Mouse (Mus musculus) embryonic facial prominence, embryonic 11.5 days (tissue): ENCODE data around the gene Daam1. TPM values are rescaled to one million over a fixed set of nuclear protein-coding genes. Genes with fewer than 3 reads are reported as not detected.
A peak's percentile ranks its signal among the peaks of the same experiment; 100 is the strongest.

Experiments
- ATAC-seq: fragments of 200-750 bp; cut with Nextera tagmentation; replicated peaks from 2 replicates; pipeline ENCODE4 v1.8.0; 2017; ENCODE audit warnings: low read depth; ENCODE audit not compliant: insufficient number of reproducible peaks, low FRiP score, low TSS enrichment
- DNase-seq: peaks from one replicate; pipeline ENCODE4 v3.0.0-alpha.2; 2015; ENCODE audit warnings: low spot score
- H3K27ac ChIP-seq: fragments of 300-500 bp; sonication (generic); replicated peaks from 2 replicates; pipeline ENCODE4 v1.5.1; 2014; ENCODE audit warnings: mild to moderate bottlenecking, low read depth, low read length, control low read depth
- H3K27me3 ChIP-seq: fragments of 300-500 bp; sonication (generic); 2 replicates; pipeline ENCODE4 v1.6.1; 2014; ENCODE audit warnings: mild to moderate bottlenecking, low read length, moderate library complexity, mixed read lengths; ENCODE audit not compliant: control insufficient read depth, insufficient read depth
- H3K36me3 ChIP-seq: fragments of 300-500 bp; sonication (generic); replicated peaks from 2 replicates; pipeline ENCODE4 v1.6.1; 2014; ENCODE audit warnings: low read depth, mild to moderate bottlenecking, low read length, moderate library complexity, mixed read lengths; ENCODE audit not compliant: control insufficient read depth, insufficient read depth
- H3K4me1 ChIP-seq: fragments of 300-500 bp; sonication (generic); 2 replicates; pipeline ENCODE4 v1.6.1; 2014; ENCODE audit warnings: low read length, mixed read lengths; ENCODE audit not compliant: control insufficient read depth, insufficient read depth
- H3K4me2 ChIP-seq: fragments of 300-500 bp; sonication (generic); 2 replicates; pipeline ENCODE4 v1.6.1; 2014; ENCODE audit warnings: low read depth, mild to moderate bottlenecking, control low read depth, low read length, moderate library complexity
- H3K4me3 ChIP-seq: fragments of 300-500 bp; sonication (generic); 2 replicates; pipeline ENCODE4 v1.5.1; 2014; ENCODE audit warnings: low read depth, low read length, control low read depth
- H3K9ac ChIP-seq: fragments of 300-500 bp; sonication (generic); replicated peaks from 2 replicates; pipeline ENCODE4 v1.6.1; 2014; ENCODE audit warnings: mild to moderate bottlenecking, control low read depth, low read length
- H3K9me3 ChIP-seq: fragments of 300-500 bp; sonication (generic); replicated peaks from 2 replicates; pipeline ENCODE4 v1.6.1; 2016; ENCODE audit warnings: mild to moderate bottlenecking, low read length, inconsistent platforms, mixed read lengths; ENCODE audit not compliant: control insufficient read depth
- WGBS: fragments of 180-500 bp; shearing (Covaris S2); extraction: QIAGEN DNeasy Blood & Tissue Kit; methylation state at CpG from one replicate; pipeline ENCODE4 v1.1.7; 2014; 5-methylcytosine and 5-hydroxymethylcytosine counted together
- polyA plus RNA-seq: library from polyadenylated mRNA; unstranded; fragments of >200 nt; fragmentation: Nextera tagmentation; extraction: Ambion mirVana; gene quantifications from 2 replicates; pipeline ENCODE4 v1.2.1, GENCODE M21; 2014

Gene Daam1
- polyA plus RNA-seq, 1 experiment from 2014 or later, result 16.3 TPM

DNA sequence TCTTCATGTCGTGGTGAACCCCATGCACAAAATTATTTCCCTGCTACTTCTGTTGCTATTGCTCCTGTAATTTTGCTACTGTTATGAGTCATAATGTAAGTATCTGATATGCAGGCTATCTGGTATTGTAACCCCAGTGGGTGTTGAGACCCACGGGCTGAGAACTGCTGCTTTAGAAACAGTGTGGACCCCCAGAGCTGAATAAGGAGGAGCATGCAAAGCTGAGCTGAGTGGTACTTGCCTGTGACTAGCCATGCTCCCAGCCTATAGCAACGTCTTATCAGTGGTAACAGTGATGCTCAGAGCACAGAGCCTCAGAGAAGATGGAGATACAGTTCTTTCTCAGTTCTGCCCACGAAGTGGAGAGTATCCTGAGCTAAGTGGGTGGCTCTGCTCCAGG is 35.3 kb upstream of the Daam1 start:
- H3K36me3 ChIP-seq, result no peaks in the 10 kb centered on the region
- no peaks in the 10 kb centered on the region; the same call in 1 of the 2 replicates for H3K27me3 ChIP-seq
- H3K9ac ChIP-seq, result no peak overlapping the region
- no peak overlapping the region for H3K4me2 ChIP-seq
- no peak overlapping the region for H3K4me3 ChIP-seq
- ATAC-seq, result no peak
- no peaks in the 10 kb centered on the region for H3K9me3 ChIP-seq
- H3K4me1 ChIP-seq, result peaks cover 4% of the 10 kb centered on the region; the same call in 1 of the 2 replicates
- 59% methylated on average over 4 of the region's 4 CpGs for WGBS
- no peak for DNase-seq
- H3K27ac ChIP-seq, result no peak overlapping the region

DNA sequence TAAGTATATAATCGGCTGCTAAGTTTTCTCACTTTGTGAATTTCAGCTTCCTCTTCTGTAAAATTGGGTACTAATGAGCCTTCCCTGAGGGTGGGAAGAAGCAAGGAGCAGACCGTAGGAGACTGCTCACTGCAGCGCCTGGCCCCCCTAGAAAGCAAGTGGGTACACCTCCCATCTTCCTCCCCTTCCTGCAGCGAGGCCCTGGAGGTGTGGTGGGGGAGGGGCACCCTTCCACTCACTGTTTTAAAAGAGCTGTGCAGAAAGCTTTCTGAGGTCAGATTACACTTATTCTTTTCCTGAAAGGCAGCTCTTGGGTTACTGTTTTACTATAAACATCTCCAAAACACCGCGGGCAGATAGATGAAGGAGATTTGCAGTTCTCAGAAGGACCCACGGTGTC is 34.4 kb upstream of the Daam1 start:
- DNase-seq, result peak; percentile 79
- H3K9me3 ChIP-seq, result no peaks in the 10 kb centered on the region
- ATAC-seq, result 0 out of 2 replicates have a peak, but pooled peaks have one; percentile 20
- H3K4me3 ChIP-seq, result no peak overlapping the region
- H3K36me3 ChIP-seq, result no peaks in the 10 kb centered on the region
- H3K4me1 ChIP-seq, result peaks cover 4% of the 10 kb centered on the region; the same call in 1 of the 2 replicates
- 4% methylated on average over 7 of the region's 7 CpGs for WGBS
- no peak overlapping the region for H3K4me2 ChIP-seq
- H3K9ac ChIP-seq, result no peak overlapping the region
- no peaks in the 10 kb centered on the region; the same call in 1 of the 2 replicates for H3K27me3 ChIP-seq
- no peak overlapping the region for H3K27ac ChIP-seq

DNA sequence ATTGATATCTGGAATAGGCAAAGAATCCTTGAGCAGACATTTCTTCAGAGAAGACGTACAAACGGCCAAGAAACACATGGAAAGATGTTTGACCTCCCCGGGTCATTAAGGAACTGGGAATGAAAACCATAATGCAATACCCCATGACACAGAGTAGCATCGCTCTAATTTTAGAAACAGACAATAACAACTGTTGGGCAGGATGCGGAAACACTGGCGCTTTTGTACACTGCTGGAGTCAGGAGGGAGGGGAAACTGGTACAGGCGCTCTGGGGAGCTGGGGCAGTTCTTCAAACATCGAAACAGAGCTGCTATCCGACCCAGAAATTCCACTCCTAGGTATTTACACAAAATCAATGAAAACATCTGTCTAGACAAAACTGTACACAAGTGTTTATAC is 23.6 kb upstream of the Daam1 start:
- Histone ChIP-seq H3K4me1 (no peaks in the 10 kb centered on the region), H3K4me3 (no peak overlapping the region)
- ATAC-seq, result no peak

DNA sequence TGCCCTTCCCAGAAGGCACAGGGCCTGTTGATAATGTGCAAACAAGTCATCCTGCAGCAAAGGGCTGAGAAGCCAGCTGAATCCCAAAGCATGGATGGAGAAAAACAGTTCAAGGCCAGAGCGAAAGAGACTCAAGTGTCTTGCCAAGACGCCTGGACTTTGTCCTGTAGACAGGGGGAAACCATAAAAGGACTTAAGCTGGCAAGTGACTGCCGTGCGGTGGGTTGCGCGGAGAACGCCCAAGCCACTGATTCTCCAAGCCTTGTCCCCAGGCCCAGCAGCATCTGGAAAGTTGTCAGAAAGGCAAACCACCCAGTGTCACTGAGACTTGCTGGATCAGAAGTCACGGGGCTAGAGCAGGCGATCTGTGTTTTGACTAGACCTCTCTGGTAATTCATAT is 22.2 kb upstream of the Daam1 start:
- Histone ChIP-seq H3K9ac (no peak overlapping the region), H3K4me1 (no peaks in the 10 kb centered on the region), H3K27me3 (no peaks in the 10 kb centered on the region), H3K9me3 (no peaks in the 10 kb centered on the region), H3K36me3 (no peaks in the 10 kb centered on the region), H3K4me3 (no peak overlapping the region), H3K27ac (no peak overlapping the region), H3K4me2 (no peak overlapping the region)
- ATAC-seq, result no peak
- WGBS, result 89% methylated on average over 9 of the region's 9 CpGs
- no peak for DNase-seq

More for the DNA sequence above, 23.6 kb upstream of the Daam1 start:
- H3K4me2 ChIP-seq, result no peak overlapping the region
- DNase-seq, result no peak
- 50% methylated on average over 9 of the region's 9 CpGs for WGBS
- H3K27ac ChIP-seq, result no peak overlapping the region
- no peaks in the 10 kb centered on the region for H3K27me3 ChIP-seq
- H3K36me3 ChIP-seq, result no peaks in the 10 kb centered on the region
- no peak overlapping the region for H3K9ac ChIP-seq
- H3K9me3 ChIP-seq, result no peaks in the 10 kb centered on the region

DNA sequence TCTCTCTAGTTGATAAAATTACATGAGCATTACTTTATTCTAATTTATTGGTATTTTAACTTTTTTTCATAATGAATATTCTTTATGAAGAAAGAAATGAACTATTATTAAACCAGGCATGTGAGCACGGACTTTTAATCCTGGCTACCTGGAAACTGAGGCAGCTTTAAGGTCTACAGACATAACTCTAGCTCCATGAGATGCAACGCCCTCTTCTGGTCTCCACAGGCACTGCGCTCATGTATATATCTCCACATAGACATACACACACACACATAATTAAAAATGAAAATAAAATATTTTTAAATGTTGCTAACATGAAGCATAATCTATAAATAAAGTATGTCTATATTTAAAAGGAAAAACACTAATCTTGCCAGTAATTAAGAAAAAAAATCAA is 21.3 kb upstream of the Daam1 start:
- Histone ChIP-seq H3K36me3 (no peaks in the 10 kb centered on the region), H3K27ac (no peak overlapping the region), H3K9ac (no peak overlapping the region), H3K4me1 (no peaks in the 10 kb centered on the region), H3K4me2 (no peak overlapping the region), H3K9me3 (no peaks in the 10 kb centered on the region), H3K27me3 (no peaks in the 10 kb centered on the region), H3K4me3 (no peak overlapping the region)
- DNase-seq (no peak), ATAC-seq (no peak)
- WGBS, result 91% methylated on average over 3 of the region's 3 CpGs

DNA sequence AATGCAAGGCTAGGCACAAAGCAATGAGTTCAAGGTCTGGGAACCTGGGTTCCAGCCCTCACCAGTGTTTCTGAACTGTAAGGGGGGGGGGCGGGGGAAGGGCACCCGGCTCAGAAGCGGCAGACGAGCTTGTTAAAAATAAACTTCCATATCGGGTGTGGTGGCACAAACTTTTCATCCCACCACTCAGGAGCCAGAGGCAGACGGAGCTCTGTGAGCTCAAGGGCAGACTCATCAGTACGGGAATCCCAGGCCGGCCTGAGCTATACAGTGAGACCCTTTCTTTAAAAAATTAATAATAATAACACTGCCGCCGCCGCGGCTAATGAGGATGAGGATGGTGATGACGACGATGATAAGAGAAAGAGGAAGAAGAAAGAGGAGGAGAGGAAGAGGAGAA is 18.3 kb upstream of the Daam1 start:
- H3K27ac ChIP-seq, result no peak overlapping the region
- H3K27me3 ChIP-seq, result no peaks in the 10 kb centered on the region
- no peaks in the 10 kb centered on the region for H3K4me1 ChIP-seq
- H3K36me3 ChIP-seq, result no peaks in the 10 kb centered on the region
- H3K4me2 ChIP-seq, result no peak overlapping the region
- no peak overlapping the region for H3K4me3 ChIP-seq
- H3K9ac ChIP-seq, result no peak overlapping the region
- 92% methylated on average over 14 of the region's 14 CpGs for WGBS
- no peak for DNase-seq
- H3K9me3 ChIP-seq, result no peaks in the 10 kb centered on the region
- no peak for ATAC-seq

DNA sequence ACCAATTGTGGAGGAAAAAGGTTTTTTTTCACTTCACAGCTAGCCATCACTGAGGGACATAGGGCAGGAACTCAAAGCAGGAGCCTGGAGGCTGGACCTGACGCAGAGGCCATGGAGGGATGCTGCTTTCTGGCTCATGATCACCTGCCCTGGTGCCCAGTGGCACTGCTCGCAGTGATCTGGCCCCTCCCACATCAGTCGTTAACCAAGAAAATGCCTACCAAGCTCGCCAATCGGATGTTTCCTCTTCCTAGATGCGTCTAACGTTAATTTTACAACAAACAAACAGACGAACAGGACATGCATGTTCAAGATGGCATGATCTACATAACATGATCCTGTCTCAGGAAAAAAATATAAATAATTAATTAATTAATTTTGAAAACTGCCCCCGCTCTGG is 17.6 kb upstream of the Daam1 start:
- H3K9me3 ChIP-seq, result no peaks in the 10 kb centered on the region
- H3K36me3 ChIP-seq, result no peaks in the 10 kb centered on the region
- H3K4me2 ChIP-seq, result no peak overlapping the region
- H3K9ac ChIP-seq, result no peak overlapping the region
- H3K27ac ChIP-seq, result no peak overlapping the region
- no peaks in the 10 kb centered on the region for H3K4me1 ChIP-seq
- no peak overlapping the region for H3K4me3 ChIP-seq
- H3K27me3 ChIP-seq, result no peaks in the 10 kb centered on the region
- ATAC-seq (no peak), DNase-seq (no peak)
- WGBS, result 88% methylated on average over 9 of the region's 9 CpGs

DNA sequence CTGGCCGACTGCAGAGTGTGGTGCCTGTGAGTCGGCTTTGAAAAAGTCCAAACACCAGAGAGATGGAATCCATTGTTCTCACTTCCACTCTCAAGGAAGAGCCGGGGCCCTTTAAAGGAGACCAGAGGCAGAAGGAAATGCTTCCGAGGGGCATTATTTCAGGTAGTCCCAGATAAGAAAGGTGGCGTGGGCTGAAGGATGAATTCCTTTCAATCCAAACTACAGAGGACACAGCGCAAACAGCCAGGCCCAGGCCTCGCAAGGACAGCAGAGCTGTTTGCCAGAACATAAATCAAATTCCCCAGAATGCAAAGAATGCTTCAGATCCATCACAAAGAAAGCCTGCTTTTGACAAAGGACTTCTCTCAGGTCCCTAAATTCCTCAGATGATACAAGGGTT is 17.1 kb upstream of the Daam1 start:
- Histone ChIP-seq H3K9ac (no peak overlapping the region), H3K4me1 (no peaks in the 10 kb centered on the region), H3K9me3 (no peaks in the 10 kb centered on the region), H3K27me3 (no peaks in the 10 kb centered on the region), H3K4me2 (no peak overlapping the region), H3K36me3 (no peaks in the 10 kb centered on the region), H3K4me3 (no peak overlapping the region), H3K27ac (no peak overlapping the region)
- ATAC-seq, result no peak
- DNase-seq, result no peak
- WGBS, result 57% methylated on average over 7 of the region's 7 CpGs
